Mouse (Mus musculus) induced T-regulatory cell, adult 2 months (primary cell): ENCODE measurements around the gene Tnfrsf1b.
A peak's percentile ranks its signal among the peaks of the same experiment; 100 is the strongest.

ENCODE experiments used
- DNase-seq: peaks from one replicate; pipeline ENCODE4 v3.0.0-alpha.2; 2012; ENCODE audit warnings: low read depth

Gene Tnfrsf1b

DNA sequence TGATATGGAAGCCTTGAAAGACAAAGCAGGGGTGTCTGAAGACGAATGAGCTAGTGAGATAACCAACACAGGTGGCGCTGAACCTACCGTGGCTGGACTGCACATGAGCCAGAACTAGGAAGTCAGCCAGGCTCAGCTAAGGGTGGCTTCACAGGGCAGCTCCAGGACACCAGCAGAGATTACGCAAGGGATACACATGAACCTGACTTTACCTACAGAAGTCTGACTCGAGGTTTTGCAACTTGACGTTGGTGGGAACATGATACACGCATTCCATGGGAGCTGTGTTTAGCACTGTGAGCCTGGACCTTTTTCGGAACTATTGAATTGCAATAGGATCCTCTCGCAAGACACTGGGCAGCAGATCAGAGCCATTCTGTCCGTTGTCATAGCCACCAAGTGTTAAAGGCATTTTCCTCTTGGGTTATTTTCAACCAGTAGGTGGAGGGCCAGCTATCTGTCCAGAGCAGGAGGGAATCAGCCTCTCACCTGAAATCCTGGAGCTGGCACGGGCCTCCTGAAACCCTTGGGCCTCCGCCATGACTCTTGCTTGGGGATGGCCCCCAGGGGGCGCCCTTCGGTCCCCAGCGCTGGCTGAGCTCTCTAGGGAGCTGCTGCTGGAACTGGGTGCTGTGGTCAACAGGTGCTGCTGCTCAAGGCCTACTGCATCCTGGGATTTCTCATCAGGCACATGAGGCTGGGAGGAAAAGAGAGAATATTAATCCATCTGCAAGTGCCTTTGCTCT, 27.3 kb downstream of the Tnfrsf1b start:
- DNase-seq: peak; percentile 70

DNA sequence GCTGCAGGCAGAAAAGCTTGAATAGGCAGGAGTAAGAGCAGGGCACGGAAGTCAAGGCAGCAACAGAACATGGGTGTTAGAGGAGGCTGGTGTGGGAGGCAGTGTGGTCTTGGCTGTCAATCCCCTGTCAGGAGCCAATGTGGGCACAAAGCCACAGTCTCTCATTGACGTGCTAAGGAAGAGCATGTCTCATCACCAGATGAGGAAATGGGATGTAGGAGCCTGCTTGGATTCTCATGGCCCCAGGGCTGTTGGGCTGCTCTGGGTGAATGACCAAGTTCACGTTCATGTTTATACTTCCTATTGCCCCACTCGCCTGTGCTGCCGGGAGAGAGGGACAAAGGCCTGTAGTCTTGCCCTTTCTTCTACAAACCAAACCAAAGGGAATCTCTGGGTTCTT, 28.8 kb downstream of the Tnfrsf1b start:
- no peak for DNase-seq

DNA sequence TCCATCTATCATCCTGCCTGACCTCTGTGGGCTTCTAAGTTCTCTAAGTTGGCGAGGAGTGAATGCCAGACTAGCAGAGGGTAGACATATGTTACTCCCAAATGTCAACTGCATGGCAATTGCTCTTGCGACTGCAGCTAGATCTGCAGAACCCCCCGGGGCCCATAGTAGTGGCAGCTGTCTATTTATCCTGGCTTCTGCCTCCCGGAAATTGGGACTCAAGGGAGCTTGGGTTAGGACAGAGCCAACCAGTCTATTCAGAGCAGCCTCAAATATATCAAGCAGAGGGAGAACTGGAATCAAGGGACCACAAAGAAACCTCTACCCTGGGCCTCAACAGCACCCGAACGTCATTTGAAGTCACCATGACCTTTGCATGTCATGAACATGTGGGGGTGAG, 29.6 kb downstream of the Tnfrsf1b start:
- DNase-seq: no peak

DNA sequence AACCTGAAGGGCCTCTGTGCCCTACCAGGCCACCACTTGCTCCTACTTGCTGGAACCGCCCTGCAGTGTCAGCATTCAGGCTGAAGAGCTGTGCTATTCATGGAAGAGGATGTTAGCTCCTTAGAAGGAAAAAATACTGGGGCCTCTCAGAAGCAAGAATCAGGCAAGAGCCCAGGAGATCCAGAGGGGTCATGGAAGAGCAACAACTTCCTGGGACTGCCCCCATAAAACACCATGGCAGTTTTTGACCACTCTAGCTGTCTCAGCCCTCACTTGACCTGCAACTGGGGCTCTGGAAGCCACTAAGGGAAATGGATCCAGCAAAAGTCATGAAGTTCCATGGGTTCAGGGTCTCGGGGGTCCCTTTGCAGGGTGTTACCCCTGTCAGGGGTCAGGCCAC, 31.3 kb downstream of the Tnfrsf1b start:
- no peak for DNase-seq

DNA sequence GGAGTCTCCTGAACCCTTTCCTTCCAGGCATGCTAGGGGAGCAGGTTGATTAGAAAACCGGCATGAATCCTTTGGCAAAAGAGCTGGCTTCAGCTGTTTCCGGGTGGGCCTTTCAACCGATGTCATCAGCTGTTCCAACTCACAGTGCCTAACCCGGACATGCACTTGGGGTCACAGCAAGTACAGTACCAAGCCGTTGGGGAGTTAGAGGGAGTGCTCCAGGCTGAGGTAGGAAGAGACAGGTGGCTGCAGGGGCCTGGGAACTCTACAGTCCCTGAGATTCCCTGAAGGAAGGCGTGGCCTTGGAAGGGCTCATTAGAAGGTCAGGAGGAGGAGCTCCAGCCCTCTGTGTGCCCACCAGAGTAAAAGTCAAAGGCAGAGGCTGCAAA, 31.9 kb downstream of the Tnfrsf1b start:
- DNase-seq: no peak

DNA sequence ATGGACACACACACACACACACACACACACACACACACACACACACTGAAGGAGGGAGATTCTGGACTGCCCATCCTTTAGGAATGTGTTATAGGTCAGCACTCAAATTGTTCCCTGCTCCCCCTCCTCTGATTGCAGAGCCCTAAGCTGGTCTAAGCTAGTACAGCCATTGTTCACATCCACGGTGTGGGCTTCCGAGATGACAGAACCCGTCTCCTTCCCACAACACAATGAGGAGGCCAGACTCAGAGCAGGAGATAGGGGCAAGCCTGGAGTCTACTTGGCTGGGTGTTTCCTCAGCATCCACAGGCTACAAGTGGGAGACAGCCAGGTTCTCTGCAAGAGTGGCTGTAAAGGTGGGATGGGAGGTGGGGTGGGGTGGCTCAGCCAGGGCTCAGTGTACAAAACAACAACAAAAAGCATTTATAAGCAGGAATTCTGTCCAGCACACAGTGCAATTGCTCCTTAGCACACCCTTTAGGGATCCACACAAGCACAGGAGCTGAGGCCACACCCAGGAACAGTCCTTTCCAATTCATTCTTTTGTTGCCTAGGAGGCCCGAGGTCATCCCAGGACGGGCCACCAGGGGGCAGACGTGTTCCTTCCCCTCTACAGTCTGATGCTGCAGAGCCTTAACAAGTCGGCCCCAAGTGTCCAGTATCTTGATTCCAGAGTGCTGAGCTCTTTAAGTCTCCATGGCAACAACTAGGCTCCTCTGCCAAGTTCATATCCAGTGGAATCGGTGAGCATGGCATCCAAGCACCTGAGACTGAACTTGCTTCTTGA, 32.5 kb downstream of the Tnfrsf1b start:
- DNase-seq: peak; percentile 92

DNA sequence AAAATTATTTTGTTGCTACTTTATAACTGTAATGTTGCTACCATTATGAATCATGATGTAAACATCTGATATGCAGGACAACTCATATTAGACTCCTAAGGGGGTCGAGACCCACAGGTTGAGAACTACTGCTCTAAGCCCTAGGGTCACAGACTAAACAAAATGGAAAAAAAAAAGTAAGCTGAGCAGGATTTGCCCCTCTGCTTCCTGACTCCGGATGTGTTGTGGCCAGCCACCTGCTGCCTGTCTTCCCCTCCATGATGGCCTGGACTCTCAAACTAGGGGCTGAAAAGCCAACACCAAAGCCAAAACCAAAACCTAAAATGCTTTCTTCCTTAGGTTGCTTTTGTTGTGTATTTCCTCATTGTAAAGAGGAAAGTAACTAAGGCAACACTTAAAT, 35.6 kb downstream of the Tnfrsf1b start:
- DNase-seq: peak; percentile 74

DNA sequence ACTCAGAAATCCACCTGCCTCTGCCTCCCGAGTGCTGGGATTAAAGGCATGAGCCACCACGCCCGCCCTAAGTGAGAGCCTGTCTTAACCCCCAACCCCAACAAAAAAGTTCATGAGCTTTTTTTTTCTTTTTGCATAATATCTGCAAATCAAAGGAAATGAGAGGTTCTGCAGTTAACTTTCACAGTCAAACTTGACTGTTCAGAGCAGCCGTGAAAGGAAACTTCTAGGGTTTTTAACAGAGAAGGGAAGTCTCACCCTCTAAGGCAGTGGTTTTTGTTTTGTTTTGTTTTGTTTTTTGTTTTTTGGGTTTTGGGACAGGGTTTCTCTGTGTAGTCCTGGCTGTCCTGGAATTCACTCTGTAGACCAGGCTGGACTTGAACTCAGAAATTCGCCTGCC, 36.1 kb downstream of the Tnfrsf1b start:
- peak; percentile 80 for DNase-seq

DNA sequence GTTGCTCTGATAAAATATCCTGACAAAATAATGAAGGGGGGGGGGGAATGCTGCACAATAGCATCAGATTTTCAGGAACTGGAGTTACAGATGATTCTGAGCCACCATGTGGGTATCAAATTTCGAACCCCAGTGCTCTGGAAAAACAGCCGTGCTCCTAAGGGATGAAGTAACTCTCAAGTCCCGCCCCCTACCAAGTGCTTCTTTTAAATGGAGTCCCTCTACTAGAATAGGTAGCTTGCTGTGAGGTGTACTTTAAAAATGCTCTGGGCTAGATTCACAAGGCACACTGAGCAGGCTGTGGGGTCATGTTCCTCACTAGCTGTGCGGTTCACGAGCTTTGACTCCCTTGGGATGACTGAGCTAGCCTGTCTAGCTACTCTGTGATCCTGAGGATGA, 37.0 kb downstream of the Tnfrsf1b start:
- DNase-seq: peak; percentile 34

DNA sequence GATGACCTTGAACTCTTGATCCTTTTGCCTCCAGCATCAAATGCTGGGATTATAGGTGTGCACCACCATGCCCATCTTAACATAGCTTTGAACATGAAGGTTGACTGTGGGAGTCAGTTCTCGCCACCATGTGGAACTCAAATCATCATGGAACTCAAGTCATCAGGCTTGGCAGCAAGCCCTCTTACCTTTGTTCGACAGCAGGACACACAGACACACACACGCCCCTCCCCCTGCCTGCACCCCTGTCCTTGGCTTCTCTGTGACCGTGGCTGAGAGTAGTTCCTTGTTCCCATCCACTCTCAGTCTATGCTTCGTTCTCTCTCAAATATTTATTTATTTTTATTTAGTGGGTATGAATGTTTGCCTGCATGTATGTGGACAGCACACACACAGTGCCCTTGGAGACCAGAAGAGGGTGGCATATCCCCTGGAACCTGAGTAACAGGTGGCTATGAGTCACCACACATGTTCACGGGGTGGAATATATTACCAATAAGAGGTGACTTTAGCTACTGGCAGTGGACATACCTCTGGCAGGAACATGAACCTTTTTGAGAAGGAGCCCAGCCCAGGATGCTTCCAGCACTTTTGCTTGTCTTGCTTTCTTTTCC, 37.5 kb downstream of the Tnfrsf1b start:
- DNase-seq: peak; percentile 53

DNA sequence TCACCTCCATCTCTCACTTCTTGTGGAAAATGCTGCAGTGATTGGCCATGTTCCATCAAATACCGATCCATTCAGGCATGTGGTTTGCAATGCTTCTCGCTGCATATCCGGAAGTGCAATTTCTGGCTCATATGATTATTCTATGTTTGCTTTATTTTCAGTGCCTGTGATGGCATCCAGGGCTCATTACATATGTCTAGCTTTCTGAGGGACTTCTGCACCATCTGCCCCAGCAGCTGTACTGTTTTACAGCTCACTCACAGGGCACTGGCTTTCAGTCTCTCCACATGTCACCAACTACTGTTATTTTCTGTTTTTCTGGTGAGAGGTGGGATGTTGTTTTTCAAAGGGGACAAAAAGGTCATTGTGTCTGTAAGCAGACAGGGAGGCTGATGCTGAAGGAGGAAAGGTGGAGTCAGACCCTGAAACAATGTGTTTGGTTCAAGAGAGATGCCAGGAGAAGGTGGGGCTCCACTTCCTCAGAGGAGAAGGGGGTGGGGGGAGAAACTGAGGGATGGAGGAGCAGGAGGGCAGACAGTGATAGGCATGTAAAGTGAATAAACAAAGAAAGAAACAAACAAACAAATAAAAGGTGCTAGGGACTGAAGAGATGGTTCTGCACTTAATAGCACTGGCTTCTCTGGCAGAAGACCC, 38.8 kb downstream of the Tnfrsf1b start:
- peak; percentile 12 for DNase-seq

DNA sequence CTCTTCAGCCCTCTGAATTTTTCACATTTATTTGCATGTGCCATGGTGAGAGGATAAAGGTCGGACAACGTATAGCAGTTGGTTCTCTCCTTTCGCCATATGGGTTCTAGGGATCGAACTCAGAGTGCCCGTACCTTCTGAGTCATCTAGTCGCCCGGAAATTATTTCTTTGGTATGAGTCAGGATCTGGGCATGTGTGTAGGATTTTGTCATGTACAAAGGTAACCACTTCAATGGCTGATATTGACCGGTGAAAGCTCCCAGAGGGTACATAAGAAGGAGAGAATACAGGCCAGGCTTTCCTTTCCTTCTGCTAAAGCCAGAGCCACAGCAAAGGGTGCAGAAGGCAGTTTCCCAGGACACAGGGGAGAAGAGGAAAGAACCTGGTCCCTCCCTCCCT, 41.9 kb downstream of the Tnfrsf1b start:
- DNase-seq: peak; percentile 11

DNA sequence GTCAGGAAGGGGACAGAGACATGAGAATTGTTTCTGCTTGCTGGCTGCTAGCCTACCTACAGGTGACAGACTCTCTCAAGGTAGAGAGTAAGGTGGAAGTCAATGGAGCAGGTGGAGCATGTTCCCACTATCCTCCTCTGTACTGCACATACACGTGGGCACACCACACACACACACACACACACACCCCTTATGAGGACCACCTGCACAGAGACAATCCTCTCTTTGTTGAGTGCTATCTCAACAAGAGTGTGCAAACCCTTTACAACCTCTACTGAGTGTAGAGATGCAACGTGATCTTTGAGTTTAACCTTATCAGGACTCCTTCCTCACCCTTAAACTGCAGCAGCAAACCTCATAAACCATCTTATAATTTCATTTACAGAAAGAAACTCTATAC, 43.4 kb downstream of the Tnfrsf1b start:
- no peak for DNase-seq

DNA sequence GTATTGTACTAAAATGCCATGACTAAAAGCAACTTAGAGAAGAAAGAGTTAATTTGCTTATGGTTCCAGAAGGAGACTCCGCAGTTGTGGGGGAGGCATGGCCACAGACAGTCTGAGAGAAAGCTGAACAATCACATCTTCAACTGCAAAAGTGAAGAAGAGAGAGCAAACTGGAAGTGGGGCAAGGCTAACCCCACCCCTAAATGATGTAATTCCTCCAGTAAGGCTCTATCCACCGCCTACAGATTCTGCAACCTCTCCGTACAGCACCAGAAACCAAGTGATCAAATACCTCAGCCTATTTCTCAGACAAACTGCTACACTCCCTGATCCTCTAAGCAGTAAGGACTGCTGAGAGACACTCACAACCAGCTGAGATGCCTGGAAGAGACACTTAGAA, 45.2 kb downstream of the Tnfrsf1b start:
- DNase-seq: peak; percentile 29

DNA sequence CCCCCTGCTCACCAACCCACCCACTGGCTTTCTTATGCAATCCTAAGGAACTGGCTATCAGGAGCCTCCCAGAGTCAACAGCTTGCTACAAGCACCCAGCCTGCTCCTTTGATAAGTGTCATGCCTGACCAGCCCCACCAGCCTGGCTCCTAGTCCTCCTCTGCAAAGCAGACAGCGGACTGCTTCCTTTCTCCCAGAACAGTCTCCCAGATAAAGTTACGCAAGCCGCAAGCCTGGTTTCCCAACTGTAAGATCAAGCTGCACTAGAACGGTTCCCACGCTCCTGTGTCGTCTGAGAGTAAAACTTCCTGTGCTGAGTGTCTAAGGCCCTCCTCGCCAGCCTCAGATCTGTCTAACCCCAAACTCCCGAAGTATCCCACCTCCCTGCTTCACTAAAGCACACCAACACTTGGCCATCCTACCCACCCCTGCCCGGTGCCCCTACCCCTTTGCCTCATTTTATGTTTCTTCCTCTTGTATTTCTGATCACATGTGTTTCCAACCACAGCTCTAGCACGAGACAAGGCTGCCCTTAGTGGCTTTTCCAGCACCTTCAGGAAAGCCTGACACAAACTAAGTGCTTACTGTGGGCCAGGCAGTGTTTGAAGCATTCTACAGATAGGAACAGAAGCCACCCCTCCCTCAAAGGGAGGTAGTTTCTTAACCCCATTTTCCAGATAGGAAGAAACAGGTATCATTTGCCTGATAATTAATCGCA, 46.5 kb downstream of the Tnfrsf1b start:
- DNase-seq: peak; percentile 36

DNA sequence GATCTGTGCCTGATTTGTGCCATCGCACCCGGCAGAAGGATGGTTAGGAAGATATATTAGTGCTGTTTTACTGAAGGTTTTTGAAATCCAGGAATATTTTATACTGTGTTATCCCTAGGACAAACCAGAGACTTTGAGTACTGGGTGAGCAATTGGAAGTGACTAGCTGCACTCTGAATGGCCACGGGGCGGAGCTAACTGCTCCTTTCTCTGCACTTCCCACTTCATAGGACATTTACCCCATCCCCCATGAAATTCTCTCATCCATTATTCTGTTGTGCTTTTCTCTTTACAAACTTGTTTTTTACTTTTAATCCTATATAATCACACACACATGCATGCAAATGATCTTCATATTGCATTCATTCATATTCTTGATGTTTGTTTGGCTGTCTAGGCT, 50.1 kb downstream of the Tnfrsf1b start:
- DNase-seq: peak; percentile 22

DNA sequence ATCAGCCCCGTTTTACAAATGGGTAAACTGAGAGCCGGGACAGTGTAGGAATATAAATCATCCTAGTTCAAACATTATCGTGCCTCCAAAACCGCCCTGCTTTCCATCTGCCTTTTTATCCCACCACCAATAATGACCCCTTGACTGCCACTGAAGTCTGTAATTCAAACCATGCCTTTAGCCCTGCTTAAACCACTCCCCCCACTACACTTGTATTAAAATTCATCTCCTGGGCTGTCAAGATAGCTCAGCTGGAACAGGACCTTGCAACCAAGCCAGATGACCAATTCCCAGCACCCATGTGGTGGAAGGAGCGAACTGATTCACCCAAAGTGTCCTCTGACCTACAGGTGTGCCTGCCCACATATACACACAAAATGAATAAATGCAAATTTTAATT, 51.5 kb downstream of the Tnfrsf1b start:
- no peak for DNase-seq

DNA sequence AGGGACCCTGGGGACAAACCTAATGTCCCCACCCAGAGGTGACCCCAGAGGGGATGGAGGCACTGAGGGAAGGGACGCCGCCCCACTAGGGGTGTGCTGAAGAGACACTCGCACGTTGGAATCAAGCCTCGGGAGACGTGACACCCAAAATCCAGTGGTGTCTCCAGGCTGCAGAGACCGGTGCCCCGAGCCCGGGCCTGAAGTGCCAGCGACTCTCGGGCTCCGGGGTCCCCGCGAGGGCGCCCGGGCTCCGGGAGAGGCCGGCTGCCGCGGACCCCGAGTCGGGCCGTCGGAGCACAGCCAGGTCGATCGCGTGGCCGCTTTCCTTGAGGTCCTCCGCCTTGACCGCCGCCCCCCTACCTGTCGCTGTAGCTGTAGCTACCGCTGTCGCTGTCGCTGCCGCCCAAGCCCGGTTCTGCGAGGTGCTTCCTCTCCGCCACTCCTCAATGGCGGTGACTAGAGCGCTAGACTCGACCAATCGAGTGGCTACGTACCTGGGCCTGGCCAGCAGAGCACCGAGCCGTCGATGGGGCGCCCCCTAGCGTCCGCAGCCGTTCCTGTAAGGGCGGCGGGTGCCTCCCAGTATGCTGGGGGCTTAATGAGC, 52.0 kb downstream of the Tnfrsf1b start, which contains the start of gene Vps13d:
Gene Vps13d (minus strand): TSS at position 447 of the 604 bp plus-strand sequence.
- peak; percentile 95 for DNase-seq

DNA sequence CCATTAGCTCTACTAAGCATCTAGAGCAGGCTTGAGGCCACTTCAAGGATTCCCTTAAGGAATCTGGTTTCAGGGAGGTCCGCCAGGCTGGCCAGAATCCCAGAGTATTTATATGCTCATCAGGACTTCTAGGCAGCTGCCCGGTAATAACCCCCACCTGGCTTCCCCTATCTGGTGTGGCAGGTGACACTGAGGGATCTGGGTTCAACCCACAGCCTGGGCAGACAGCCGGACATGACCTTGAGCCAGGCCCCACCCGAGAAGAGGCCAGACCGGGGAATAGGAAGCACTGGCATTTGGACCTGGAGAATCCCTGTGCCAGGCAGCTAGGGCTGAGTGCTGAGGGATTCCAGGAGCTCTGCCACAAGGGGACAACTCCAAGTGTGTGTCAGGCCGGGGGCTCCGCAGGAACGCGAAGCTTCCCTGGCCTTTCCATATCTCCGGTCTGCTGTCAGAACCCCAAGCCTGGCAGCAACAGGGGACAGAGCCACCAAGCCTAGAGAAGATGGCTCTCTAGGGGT, 52.6 kb downstream of the Tnfrsf1b start:
- DNase-seq: no peak

DNA sequence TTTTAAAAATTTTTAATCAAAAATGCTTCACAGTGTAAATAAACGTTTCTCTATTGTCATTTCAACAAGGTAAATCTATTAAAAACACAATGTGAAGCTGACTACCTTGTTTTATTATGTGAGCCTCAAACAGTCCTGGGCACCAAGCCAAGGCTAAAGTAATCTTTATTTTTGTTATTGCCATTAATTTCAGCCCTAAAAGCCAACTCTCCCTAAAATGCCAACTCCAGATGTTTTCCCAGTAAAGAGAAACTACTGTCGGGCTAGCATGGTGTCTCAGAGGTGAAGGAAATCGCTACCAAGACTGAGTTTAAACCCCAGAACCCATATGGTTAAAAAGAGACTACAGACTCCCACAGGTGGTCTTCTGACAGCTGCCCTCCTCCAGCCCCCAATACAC, 53.3 kb downstream of the Tnfrsf1b start:
- no peak for DNase-seq

DNA sequence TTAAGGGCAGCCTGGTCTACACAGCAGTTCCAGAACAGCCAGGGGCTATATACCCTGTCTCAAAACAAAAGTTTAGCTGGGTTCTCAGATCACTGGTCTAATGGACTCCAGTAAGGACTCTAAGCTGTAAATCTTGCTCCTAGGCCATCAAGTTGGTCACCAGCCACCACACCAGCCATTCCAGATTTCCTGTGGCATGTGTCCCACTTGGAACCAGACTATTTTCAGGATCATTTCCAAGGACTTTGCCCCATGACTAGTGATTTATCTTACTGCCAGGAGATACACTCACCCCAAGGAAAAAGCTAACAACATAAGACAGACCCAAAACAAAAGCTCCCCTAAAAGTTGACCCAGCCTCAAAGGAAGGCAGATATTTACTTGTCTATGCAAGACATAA, 54.0 kb downstream of the Tnfrsf1b start:
- no peak for DNase-seq
